Mouse (Mus musculus) G1E (cell line): Measurements from ENCODE around the gene Pars2.

Experiments
- CTCF ChIP-seq: IDR thresholded peaks from 2 replicates; pipeline ENCODE4 v1.5.1; 2012; ENCODE audit warnings: low read depth, low read length, inconsistent platforms, mixed read lengths
- GATA2 ChIP-seq: IDR thresholded peaks from 2 replicates; pipeline ENCODE4 v1.6.1; 2012; ENCODE audit warnings: low read depth, low read length, inconsistent platforms, borderline replicate concordance
- TAL1 ChIP-seq: conservative IDR thresholded peaks from 2 replicates; pipeline ENCODE4 v1.6.1; 2012; ENCODE audit warnings: low read depth, low read length, inconsistent platforms, mixed read lengths

DNA sequence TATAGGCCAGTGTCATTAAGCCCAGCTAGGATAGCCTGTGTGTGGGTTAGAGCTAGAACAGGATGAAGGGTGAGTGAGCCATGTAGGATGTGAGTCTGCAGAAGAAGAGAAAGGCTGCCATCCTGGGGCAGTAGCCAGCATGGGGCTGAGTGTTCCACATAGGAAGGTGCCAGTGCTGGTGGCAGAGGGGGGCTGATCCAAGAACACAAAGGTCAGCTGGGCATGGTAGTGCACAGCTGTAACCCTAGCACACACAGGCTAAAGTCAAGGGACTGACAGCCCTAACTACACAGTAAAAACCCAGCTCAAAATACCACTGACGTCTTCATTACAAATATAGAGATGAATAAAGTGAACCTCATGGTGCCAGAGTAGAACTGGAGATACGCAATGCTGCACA lies 15.7 kb downstream of the Pars2 start:
- TF ChIP-seq CTCF = no peak
- TF ChIP-seq GATA2 = no peak
- TF ChIP-seq TAL1 = no peak
